Mouse (Mus musculus) testis, adult 2 months (tissue): ENCODE data around the gene Tmem185b. TPM values are rescaled to one million over a fixed set of nuclear protein-coding genes. Genes with fewer than 3 reads are reported as not detected.

Experiments used
- H3K27ac ChIP-seq: fragments of 200-500 bp; 2 replicates; pipeline ENCODE4 v1.5.1; 2012; ENCODE audit warnings: low read depth, low read length; ENCODE audit not compliant: control insufficient read depth, insufficient read depth
- H3K27me3 ChIP-seq: fragments of 200-500 bp; 2 replicates; pipeline ENCODE4 v1.6.1; 2012; ENCODE audit warnings: mild to moderate bottlenecking, low read length, moderate library complexity; ENCODE audit not compliant: control insufficient read depth, insufficient read depth
- H3K36me3 ChIP-seq: fragments of 200-500 bp; 2 replicates; pipeline ENCODE4 v1.6.1; 2012; ENCODE audit warnings: mild to moderate bottlenecking, low read length; ENCODE audit not compliant: control insufficient read depth, insufficient read depth
- H3K4me1 ChIP-seq: fragments of 200-500 bp; 2 replicates; pipeline ENCODE4 v1.6.1; 2012; ENCODE audit warnings: low read length; ENCODE audit not compliant: control insufficient read depth, insufficient read depth
- H3K4me3 ChIP-seq: fragments of 200-500 bp; 2 replicates; pipeline ENCODE4 v1.5.1; 2012; ENCODE audit warnings: low read depth, mild to moderate bottlenecking, low read length, moderate library complexity, mixed read lengths; ENCODE audit not compliant: control insufficient read depth
- CTCF ChIP-seq: fragments of 200-500 bp; IDR thresholded peaks from 2 replicates; pipeline ENCODE4 v1.5.1; 2012; ENCODE audit warnings: low read depth, mild to moderate bottlenecking, inconsistent platforms, low read length, moderate library complexity; ENCODE audit not compliant: control insufficient read depth, insufficient read depth, insufficient replicate concordance
- POLR2A ChIP-seq: fragments of 200-500 bp; IDR thresholded peaks from 2 replicates; pipeline ENCODE4 v1.6.1; 2012; ENCODE audit warnings: low read depth, mild to moderate bottlenecking, inconsistent platforms, low read length, moderate library complexity; ENCODE audit not compliant: control insufficient read depth
- polyA plus RNA-seq: library from polyadenylated mRNA; depleted of rRNA; stranded (reverse); fragments of >200 nt; gene quantifications from 2 replicates; pipeline ENCODE4 v1.2.3, GENCODE M21; 2012; rRNA removed

The Tmem185b gene
- polyA plus RNA-seq, 1 experiment = 13.9 TPM

GRCm38 (mm10) chr1:119570134-119570533 lies 44.2 kb downstream of the Tmem185b start:
- Histone ChIP-seq H3K4me1 (no peaks in the 10 kb centered on the region), H3K27ac (no peak overlapping the region), H3K27me3 (no peaks in the 10 kb centered on the region), H3K36me3 (no peaks in the 10 kb centered on the region; the same call in 1 of the 2 replicates), H3K4me3 (no peak overlapping the region)
- TF ChIP-seq CTCF = no peak
- no peak for TF ChIP-seq POLR2A

Other genes starting within 250 kb of the Tmem185b start
- gene Inhbb, start 103.9 kb upstream of the Tmem185b start, polyA plus RNA-seq = 7.3 and 8.8 TPM in 2 replicates
- 13.8 and 16.0 TPM in 2 replicates for gene Ralb, start 21.4 kb upstream of the Tmem185b start, polyA plus RNA-seq
- gene Epb41l5, start 122.8 kb downstream of the Tmem185b start, polyA plus RNA-seq = 8.3 and 11.3 TPM in 2 replicates